Mouse (Mus musculus): ENCODE results near the gene Cdc42ep1. TPM values are rescaled to one million over a fixed set of nuclear protein-coding genes. Genes with fewer than 3 reads are reported as not detected.
A peak's percentile ranks its signal among the peaks of the same experiment; 100 is the strongest.

Cdc42ep1 gene
- polyA plus RNA-seq, 1 experiment from 2014 or later = 15.1 TPM

GRCm38 (mm10) chr15:78896149-78896548, 53.7 kb downstream of the Cdc42ep1 start:
- Histone ChIP-seq H3K4me3 (no peak overlapping the region), H3K4me2 (replicated peaks) (no peak overlapping the region), H3K9me3 (replicated peaks) (no peaks in the 10 kb centered on the region), H3K9ac (no peak overlapping the region), H3K4me1 (peaks cover 28% of the 10 kb centered on the region), H3K27ac (no peak overlapping the region), H3K36me3 (peaks cover 29% of the 10 kb centered on the region), H3K27me3 (peaks cover 26% of the 10 kb centered on the region)
- WGBS = 90% methylated on average over 3 of the region's 3 CpGs
- no peak for ATAC-seq (ENCODE audit: low FRiP score)

- Histone ChIP-seq H3K4me3 (no peak overlapping the region), H3K27ac (no peak overlapping the region), H3K36me3 (peaks cover 16% of the 10 kb centered on the region), H3K27me3 (peaks cover 30% of the 10 kb centered on the region), H3K4me1 (peaks cover 31% of the 10 kb centered on the region), H3K9me3 (replicated peaks) (no peaks in the 10 kb centered on the region), H3K4me2 (replicated peaks) (no peak overlapping the region), H3K9ac (no peak overlapping the region)
- ATAC-seq (ENCODE audit: low FRiP score) = no peak
- WGBS = 88% methylated on average over 4 of the region's 4 CpGs
Observed at GRCm38 (mm10) chr15:78897488-78897887, 55.1 kb downstream of the Cdc42ep1 start.

GRCm38 (mm10) chr15:78898507-78899001, 56.1 kb downstream of the Cdc42ep1 start:
- 52% methylated on average over 6 of the region's 6 CpGs for WGBS
- Histone ChIP-seq H3K4me3 (no peak overlapping the region), H3K36me3 (peaks cover 5% of the 10 kb centered on the region), H3K9ac (no peak overlapping the region), H3K27me3 (peaks cover 30% of the 10 kb centered on the region), H3K4me1 (peaks cover 28% of the 10 kb centered on the region), H3K9me3 (replicated peaks) (no peaks in the 10 kb centered on the region), H3K4me2 (replicated peaks) (peak overlapping the region; percentile 91; the same call in 1 of the 2 replicates), H3K27ac (no peak overlapping the region)
- no peak for ATAC-seq (ENCODE audit: low FRiP score)

GRCm38 (mm10) chr15:78899409-78899739, 57.0 kb downstream of the Cdc42ep1 start, which contains the start of gene Gm49510:
Gene Gm49510 (plus strand): TSS chr15:78899667.
- Histone ChIP-seq H3K36me3 (no peaks in the 10 kb centered on the region), H3K4me3 (peak within 1 kb of the TSS; percentile 52), H3K9ac (peak within 1 kb of the TSS; percentile 67), H3K4me1 (peaks cover 20% of the 10 kb centered on the region), H3K27me3 (peaks cover 30% of the 10 kb centered on the region), H3K4me2 (replicated peaks) (peak within 1 kb of the TSS; percentile 91), H3K9me3 (replicated peaks) (no peaks in the 10 kb centered on the region), H3K27ac (no peak within 1 kb of the TSS)
- no peak for ATAC-seq (ENCODE audit: low FRiP score)
- under 1% methylated on average over 19 of the region's 20 CpGs for WGBS

GRCm38 (mm10) chr15:78899740-78900584, 57.5 kb downstream of the Cdc42ep1 start, which contains the start of gene Sh3bp1:
Gene Sh3bp1 (plus strand): TSS chr15:78899768.
- Histone ChIP-seq H3K9me3 (replicated peaks) (no peaks in the 10 kb centered on the region), H3K27ac (no peak within 1 kb of the TSS), H3K4me1 (peaks cover 20% of the 10 kb centered on the region), H3K27me3 (peaks cover 30% of the 10 kb centered on the region), H3K4me2 (replicated peaks) (peak within 1 kb of the TSS; percentile 91), H3K4me3 (peak within 1 kb of the TSS; percentile 52), H3K9ac (peak within 1 kb of the TSS; percentile 67), H3K36me3 (no peaks in the 10 kb centered on the region)
- ATAC-seq (ENCODE audit: low FRiP score) = no peak
- 2% methylated on average over 47 of the region's 47 CpGs for WGBS

Small RNAs within 50 kb of the gene (microRNA-seq; reads per million reads assigned to microRNA genes)
- not detected for gene Mir6955

Other genes with a start within 250 kb of the Cdc42ep1 start
- gene Cyth4, start 245.6 kb upstream of the Cdc42ep1 start, polyA plus RNA-seq (2016; fragmentation: Nextera tagmentation; extraction: Ambion mirVana) = 6.3 and 7.8 TPM in 2 replicates
- 2.4 and 2.5 TPM in 2 replicates for gene Elfn2, start 123.9 kb upstream of the Cdc42ep1 start, polyA plus RNA-seq (2016; fragmentation: Nextera tagmentation; extraction: Ambion mirVana)
- gene Mfng, start 69.1 kb upstream of the Cdc42ep1 start, polyA plus RNA-seq (2016; fragmentation: Nextera tagmentation; extraction: Ambion mirVana) = 51.7 and 58.0 TPM in 2 replicates
- gene Card10, start 39.6 kb upstream of the Cdc42ep1 start, polyA plus RNA-seq (2016; fragmentation: Nextera tagmentation; extraction: Ambion mirVana) = 2.7 and 2.9 TPM in 2 replicates
- not detected in 2 replicates for gene Lgals2, start 12.9 kb downstream of the Cdc42ep1 start, polyA plus RNA-seq (2016; fragmentation: Nextera tagmentation; extraction: Ambion mirVana)
- 54.3 and 58.7 TPM in 2 replicates for gene Gga1, start 34.6 kb downstream of the Cdc42ep1 start, polyA plus RNA-seq (2016; fragmentation: Nextera tagmentation; extraction: Ambion mirVana)
- 0.22 and 0.61 TPM in 2 replicates for gene Gm49510, start 57.0 kb downstream of the Cdc42ep1 start, polyA plus RNA-seq (2016; fragmentation: Nextera tagmentation; extraction: Ambion mirVana)
- 15.5 and 17.4 TPM in 2 replicates for gene Sh3bp1, start 57.1 kb downstream of the Cdc42ep1 start, polyA plus RNA-seq (2016; fragmentation: Nextera tagmentation; extraction: Ambion mirVana)
- 48.1 and 49.0 TPM in 2 replicates for gene Pdxp, start 71.3 kb downstream of the Cdc42ep1 start, polyA plus RNA-seq (2016; fragmentation: Nextera tagmentation; extraction: Ambion mirVana)
- 569 and 595 TPM in 2 replicates for gene Lgals1, start 84.1 kb downstream of the Cdc42ep1 start, polyA plus RNA-seq (2016; fragmentation: Nextera tagmentation; extraction: Ambion mirVana)
- 53.8 and 60.0 TPM in 2 replicates for gene Nol12, start 92.3 kb downstream of the Cdc42ep1 start, polyA plus RNA-seq (2016; fragmentation: Nextera tagmentation; extraction: Ambion mirVana)
- gene Triobp, start 105.1 kb downstream of the Cdc42ep1 start, polyA plus RNA-seq (2016; fragmentation: Nextera tagmentation; extraction: Ambion mirVana) = 44.7 and 52.4 TPM in 2 replicates
- gene H1f0, start 185.8 kb downstream of the Cdc42ep1 start, polyA plus RNA-seq (2016; fragmentation: Nextera tagmentation; extraction: Ambion mirVana) = 456 and 488 TPM in 2 replicates
- not detected in 2 replicates for gene Galr3, start 199.3 kb downstream of the Cdc42ep1 start, polyA plus RNA-seq (2016; fragmentation: Nextera tagmentation; extraction: Ambion mirVana)
- gene Ankrd54, start 220.3 kb downstream of the Cdc42ep1 start, polyA plus RNA-seq (2016; fragmentation: Nextera tagmentation; extraction: Ambion mirVana) = 56.8 and 60.3 TPM in 2 replicates
- 190 and 196 TPM in 2 replicates for gene Eif3l, start 232.6 kb downstream of the Cdc42ep1 start, polyA plus RNA-seq (2016; fragmentation: Nextera tagmentation; extraction: Ambion mirVana)